Mouse (Mus musculus) small intestine, adult 2 months (tissue): ENCODE data around the gene Cntn5. TPM values are rescaled to one million over a fixed set of nuclear protein-coding genes. Genes with fewer than 3 reads are reported as not detected.

Experiments used
- H3K27ac ChIP-seq: fragments of 200-500 bp; 2 replicates; pipeline ENCODE4 v1.5.1; 2012; ENCODE audit warnings: low read depth, low read length, control low read depth, inconsistent platforms; ENCODE audit not compliant: insufficient read depth
- H3K27me3 ChIP-seq: fragments of 200-500 bp; 2 replicates; pipeline ENCODE4 v1.6.1; 2012; ENCODE audit warnings: mild to moderate bottlenecking, moderate library complexity, low read length, inconsistent platforms; ENCODE audit not compliant: control insufficient read depth, insufficient read depth
- H3K36me3 ChIP-seq: fragments of 200-500 bp; 2 replicates; pipeline ENCODE4 v1.6.1; 2012; ENCODE audit warnings: mild to moderate bottlenecking, low read length, control low read depth, inconsistent platforms; ENCODE audit not compliant: control insufficient read depth, insufficient read depth
- H3K4me1 ChIP-seq: fragments of 200-500 bp; 2 replicates; pipeline ENCODE4 v1.6.1; 2012; ENCODE audit warnings: low read length, inconsistent platforms, mixed read lengths; ENCODE audit not compliant: control insufficient read depth, insufficient read depth, insufficient read length
- H3K4me3 ChIP-seq: fragments of 200-500 bp; 2 replicates; pipeline ENCODE4 v1.5.1; 2012; ENCODE audit warnings: low read depth, mild to moderate bottlenecking, control low read depth, inconsistent platforms, low read length, moderate library complexity
- CTCF ChIP-seq: fragments of 200-500 bp; IDR thresholded peaks from 2 replicates; pipeline ENCODE4 v1.5.1; 2012; ENCODE audit warnings: low read depth, mild to moderate bottlenecking, control low read depth, inconsistent platforms, low read length, moderate library complexity, mixed read lengths; ENCODE audit not compliant: insufficient replicate concordance, insufficient read length; ENCODE audit errors: extremely low read depth
- POLR2A ChIP-seq: fragments of 200-500 bp; IDR thresholded peaks from 2 replicates; pipeline ENCODE4 v1.6.1; 2012; ENCODE audit warnings: low read depth, mild to moderate bottlenecking, control low read depth, inconsistent platforms, low read length, moderate library complexity
- WGBS: fragments of 180-500 bp; shearing (Covaris S2); methylation state at CpG from one replicate; pipeline ENCODE4 v1.1.7; 2018; 5-methylcytosine and 5-hydroxymethylcytosine counted together
- polyA plus RNA-seq: library from polyadenylated mRNA; depleted of rRNA; stranded (reverse); fragments of >200 nt; gene quantifications from 2 replicates; pipeline ENCODE4 v1.2.3, GENCODE M21; 2012

The Cntn5 gene
- polyA plus RNA-seq, 1 experiment, result not detected

DNA sequence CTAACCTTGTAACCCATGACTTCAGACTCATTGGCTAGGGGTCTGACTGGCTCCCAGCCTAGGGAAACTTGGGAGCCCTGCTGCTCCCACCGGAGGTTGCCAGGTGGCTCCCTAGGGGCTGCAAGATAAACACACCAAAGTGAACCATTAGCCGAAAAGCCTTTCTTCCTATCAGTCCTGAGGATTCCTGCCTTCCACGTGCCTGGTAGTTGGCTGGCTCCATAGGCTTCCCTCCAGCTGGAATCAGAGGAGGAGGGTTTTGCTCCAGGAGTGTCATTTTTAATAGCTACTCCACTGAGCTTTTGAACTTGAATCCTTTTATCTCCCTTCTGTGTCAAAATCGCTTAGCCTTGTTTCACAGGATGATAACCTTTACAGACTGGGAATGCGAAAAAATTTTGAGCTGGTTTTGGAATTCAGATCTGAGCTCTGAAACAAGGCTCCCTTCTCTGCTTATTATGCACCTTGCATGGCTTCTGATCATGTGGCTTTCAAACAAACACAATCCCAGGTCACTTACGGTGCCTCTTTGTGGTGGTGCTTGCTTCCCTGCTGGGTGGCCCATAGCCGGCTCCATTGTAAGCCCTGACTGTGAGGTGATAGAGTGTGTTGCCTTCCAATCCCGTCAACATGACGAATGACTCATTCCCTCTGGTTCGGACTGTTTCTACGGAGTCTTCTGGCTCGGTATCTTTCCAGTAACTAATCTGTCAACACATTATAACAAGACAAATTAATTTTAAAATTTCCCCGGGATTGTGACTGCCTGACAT is 1231.1 kb downstream of the Cntn5 start:
- no peak overlapping the region for H3K4me3 ChIP-seq
- H3K36me3 ChIP-seq, result no peaks in the 10 kb centered on the region
- H3K4me1 ChIP-seq, result no peaks in the 10 kb centered on the region
- WGBS, result 14% methylated on average over 13 of the region's 13 CpGs
- H3K27ac ChIP-seq, result no peak overlapping the region
- no peak for TF ChIP-seq POLR2A
- TF ChIP-seq CTCF, result no peak
- no peaks in the 10 kb centered on the region for H3K27me3 ChIP-seq

DNA sequence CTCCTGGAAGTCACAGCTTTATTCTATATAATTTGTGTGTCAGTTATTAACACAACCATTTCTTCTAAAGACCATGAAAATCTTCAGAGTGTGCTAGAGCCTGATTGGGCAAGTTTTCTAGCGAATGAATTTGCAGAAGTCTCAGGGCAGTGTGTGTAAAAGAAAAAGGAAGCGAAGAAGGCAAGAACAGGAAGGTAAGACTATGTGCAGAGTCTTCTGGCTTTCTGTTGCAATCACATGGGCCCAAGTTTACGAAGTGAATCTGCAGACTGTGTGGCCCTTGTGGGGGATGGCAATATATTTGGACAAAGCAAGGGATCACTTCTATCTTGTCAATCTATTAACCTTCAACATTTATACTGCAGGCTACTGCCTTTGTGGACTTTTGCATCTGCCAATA is 1251.1 kb downstream of the Cntn5 start:
- Histone ChIP-seq H3K36me3 (no peaks in the 10 kb centered on the region), H3K27ac (no peak overlapping the region), H3K4me3 (no peak overlapping the region), H3K27me3 (no peaks in the 10 kb centered on the region), H3K4me1 (no peaks in the 10 kb centered on the region)
- 78% methylated on average over 3 of the region's 3 CpGs for WGBS
- TF ChIP-seq CTCF (no peak), POLR2A (no peak)

DNA sequence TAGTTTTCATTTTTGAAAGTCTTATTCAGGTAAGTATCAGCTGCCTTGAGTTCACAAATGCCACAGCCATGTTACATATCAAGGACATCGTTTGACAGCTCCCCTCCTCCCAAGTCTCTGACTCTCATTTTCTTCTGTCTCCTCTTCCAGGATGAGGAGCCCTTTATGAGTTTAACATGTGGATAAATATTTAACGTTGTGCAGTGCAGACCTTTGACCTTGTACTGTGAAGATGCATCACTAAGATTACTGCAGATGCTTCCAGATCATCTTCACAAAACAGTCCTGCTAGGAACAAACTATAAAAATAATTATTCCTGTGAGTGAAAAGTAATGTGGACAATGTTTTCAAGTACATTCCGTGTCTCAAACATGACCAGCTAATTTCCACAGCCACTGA is 1257.2 kb downstream of the Cntn5 start:
- Histone ChIP-seq H3K4me1 (no peaks in the 10 kb centered on the region), H3K27me3 (no peaks in the 10 kb centered on the region), H3K4me3 (no peak overlapping the region), H3K36me3 (no peaks in the 10 kb centered on the region), H3K27ac (no peak overlapping the region)
- TF ChIP-seq POLR2A, result no peak
- no peak for TF ChIP-seq CTCF
- WGBS, result 57% methylated on average over 3 of the region's 3 CpGs

DNA sequence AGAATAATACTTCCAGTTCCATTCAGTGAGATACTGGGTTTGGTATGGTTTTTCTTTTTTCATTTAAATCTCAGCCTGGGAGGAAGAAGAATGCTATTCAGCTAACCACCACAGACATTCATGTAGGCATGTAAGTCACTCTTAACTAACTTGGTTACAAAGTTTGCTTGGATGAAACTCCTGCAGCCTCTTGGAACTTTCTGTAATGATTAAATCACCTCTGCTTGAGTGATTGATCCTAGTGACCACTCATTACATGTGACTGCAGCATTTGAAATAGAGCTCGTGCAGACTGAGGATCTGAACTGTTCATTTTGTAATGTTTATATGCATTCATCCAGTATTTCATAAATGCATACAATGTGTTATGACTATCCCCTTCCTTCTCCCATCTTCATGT is 1258.3 kb downstream of the Cntn5 start:
- Histone ChIP-seq H3K27me3 (no peaks in the 10 kb centered on the region), H3K27ac (no peak overlapping the region), H3K4me3 (no peak overlapping the region), H3K4me1 (no peaks in the 10 kb centered on the region), H3K36me3 (no peaks in the 10 kb centered on the region)
- no peak for TF ChIP-seq CTCF
- no peak for TF ChIP-seq POLR2A
- 84% methylated on average over 1 of the region's 1 CpGs for WGBS
